Mouse (Mus musculus) liver, embryonic 13.5 days (tissue): ENCODE results near the gene C130032M10Rik. TPM values are rescaled to one million over a fixed set of nuclear protein-coding genes. Genes with fewer than 3 reads are reported as not detected.

Source experiments
- ATAC-seq: fragments of 200-750 bp; cut with Nextera tagmentation; 2 replicates; pipeline ENCODE4 v1.8.0; 2017; ENCODE audit warnings: low read depth, mild to moderate bottlenecking, moderate number of reproducible peaks, moderate library complexity
- DNase-seq: peaks from one replicate; pipeline ENCODE4 v3.0.0; 2022
- H3K27ac ChIP-seq: fragments of 300-500 bp; sonication (generic); 2 replicates; pipeline ENCODE4 v1.5.1; 2015; ENCODE audit warnings: moderate library complexity, mild to moderate bottlenecking, inconsistent platforms
- H3K27me3 ChIP-seq: fragments of 300-500 bp; sonication (generic); 2 replicates; pipeline ENCODE4 v1.6.1; 2015; ENCODE audit warnings: mild to moderate bottlenecking, inconsistent platforms
- H3K36me3 ChIP-seq: fragments of 300-500 bp; sonication (generic); 2 replicates; pipeline ENCODE4 v1.6.1; 2015; ENCODE audit warnings: mild to moderate bottlenecking, inconsistent platforms
- H3K4me1 ChIP-seq: fragments of 300-500 bp; sonication (generic); replicated peaks from 2 replicates; pipeline ENCODE4 v1.6.1; 2015; ENCODE audit warnings: inconsistent platforms
- H3K4me2 ChIP-seq: fragments of 300-500 bp; sonication (generic); 2 replicates; pipeline ENCODE4 v1.6.1; 2015; ENCODE audit warnings: inconsistent platforms, mild to moderate bottlenecking, moderate library complexity
- H3K4me3 ChIP-seq: fragments of 300-500 bp; sonication (generic); replicated peaks from 2 replicates; pipeline ENCODE4 v1.5.1; 2015; ENCODE audit warnings: mild to moderate bottlenecking, inconsistent platforms
- H3K9ac ChIP-seq: fragments of 300-500 bp; sonication (generic); 2 replicates; pipeline ENCODE4 v1.6.1; 2015; ENCODE audit warnings: mild to moderate bottlenecking, inconsistent platforms
- H3K9me3 ChIP-seq: fragments of 300-500 bp; sonication (generic); replicated peaks from 2 replicates; pipeline ENCODE4 v1.6.1; 2016; ENCODE audit warnings: inconsistent platforms
- WGBS: fragments of 180-500 bp; shearing (Covaris S2); methylation state at CpG from one replicate; pipeline ENCODE4 v1.1.7; 2015; ENCODE audit not compliant: insufficient replicate concordance; 5-methylcytosine and 5-hydroxymethylcytosine counted together
- polyA plus RNA-seq: library from polyadenylated mRNA; unstranded; fragments of >200 nt; fragmentation: Nextera tagmentation; extraction: Ambion mirVana; gene quantifications from 2 replicates; pipeline ENCODE4 v1.2.1, GENCODE M21; 2015

The C130032M10Rik gene
- polyA plus RNA-seq, 1 experiment from 2014 or later = not detected

DNA sequence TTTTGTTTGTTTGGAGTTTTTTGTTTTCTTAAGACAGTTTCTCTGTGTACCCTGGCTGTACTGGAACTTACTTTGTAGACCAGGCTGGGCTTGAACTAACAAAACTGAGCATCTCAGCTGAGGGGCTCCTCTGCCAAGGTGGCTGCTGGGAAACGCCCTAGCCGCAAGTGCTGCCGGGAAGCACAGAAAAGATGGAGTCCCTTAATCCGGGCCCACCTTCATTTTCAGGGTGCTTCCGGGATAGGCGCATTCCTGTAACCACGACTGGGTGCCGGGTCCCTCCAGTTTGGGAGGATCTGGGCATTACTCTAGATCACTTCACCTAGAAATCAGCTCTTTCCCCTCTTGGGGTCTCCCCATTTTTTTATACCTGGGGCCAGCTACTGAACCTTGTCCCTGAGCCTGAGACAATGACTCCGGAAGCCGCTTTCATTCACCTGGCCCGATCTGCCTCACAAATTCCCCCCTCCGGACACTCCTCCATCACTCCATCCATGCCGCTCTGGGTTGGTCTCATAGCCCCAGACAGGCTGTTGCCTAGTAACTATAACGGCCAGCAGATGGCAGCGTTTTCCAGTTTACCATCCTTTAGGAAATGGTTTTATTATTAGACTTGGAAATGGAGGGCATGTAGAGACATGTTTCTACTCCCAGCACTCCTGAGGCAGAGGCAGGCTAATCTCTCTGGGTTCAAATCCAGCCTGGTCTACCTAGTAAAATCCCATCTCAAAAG lies 15.5 kb upstream of the C130032M10Rik start:
- H3K4me2 ChIP-seq = no peak overlapping the region
- H3K27ac ChIP-seq = no peak overlapping the region
- no peaks in the 10 kb centered on the region for H3K27me3 ChIP-seq
- H3K36me3 ChIP-seq = no peaks in the 10 kb centered on the region
- peak; percentile 37; the same call in 1 of the 2 replicates for ATAC-seq
- H3K9me3 ChIP-seq = no peaks in the 10 kb centered on the region
- no peak overlapping the region for H3K4me3 ChIP-seq
- WGBS = 16% methylated on average over 15 of the region's 15 CpGs
- no peak overlapping the region for H3K9ac ChIP-seq
- H3K4me1 ChIP-seq = peaks cover 23% of the 10 kb centered on the region
- peak; percentile 36 for DNase-seq

DNA sequence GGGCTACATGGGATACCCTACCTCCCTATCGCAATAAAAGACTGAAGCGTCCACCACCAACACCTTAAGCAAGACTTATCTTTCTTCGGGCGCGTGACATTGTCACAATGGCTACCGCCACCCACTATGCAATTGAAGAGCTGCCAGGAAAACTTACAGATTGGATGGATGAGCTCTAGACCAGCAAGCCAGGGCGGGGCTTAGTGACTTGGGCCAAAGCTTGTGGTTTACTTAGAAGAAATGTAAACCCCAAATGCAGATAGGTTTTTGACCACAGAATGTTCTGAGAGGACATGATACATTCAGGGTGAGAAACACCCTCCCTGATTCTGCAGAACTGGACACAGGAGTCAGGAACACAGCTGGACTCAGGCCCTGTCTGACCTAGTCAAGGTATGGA lies 14.4 kb upstream of the C130032M10Rik start:
- no peak overlapping the region for H3K4me2 ChIP-seq
- 21% methylated on average over 7 of the region's 7 CpGs for WGBS
- peaks cover 23% of the 10 kb centered on the region for H3K4me1 ChIP-seq
- ATAC-seq = no peak
- no peaks in the 10 kb centered on the region for H3K27me3 ChIP-seq
- H3K36me3 ChIP-seq = no peaks in the 10 kb centered on the region
- H3K9ac ChIP-seq = no peak overlapping the region
- no peaks in the 10 kb centered on the region for H3K9me3 ChIP-seq
- H3K27ac ChIP-seq = no peak overlapping the region
- no peak overlapping the region for H3K4me3 ChIP-seq
- no peak for DNase-seq

DNA sequence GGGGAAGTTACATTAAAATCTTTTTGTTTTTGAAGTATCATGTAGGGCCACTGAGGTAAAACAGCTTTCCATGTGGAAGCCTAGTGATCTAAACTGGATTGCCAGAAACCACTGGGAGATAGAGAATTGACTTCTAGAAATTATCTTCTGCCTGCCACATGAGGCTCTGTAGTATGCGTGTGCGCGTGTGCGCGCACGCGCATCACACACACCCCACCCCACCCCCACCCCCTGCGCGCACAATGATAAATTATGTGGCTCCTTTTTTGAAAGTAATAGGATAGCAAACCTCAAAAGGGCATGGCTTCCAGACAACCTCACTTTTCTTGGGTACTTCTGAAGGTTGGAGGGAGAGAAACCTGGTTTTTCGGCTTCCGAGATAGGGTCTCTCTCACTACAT lies 13.6 kb upstream of the C130032M10Rik start:
- no peaks in the 10 kb centered on the region for H3K9me3 ChIP-seq
- no peak overlapping the region for H3K9ac ChIP-seq
- no peak overlapping the region for H3K27ac ChIP-seq
- no peak for DNase-seq
- H3K4me1 ChIP-seq = peaks cover 23% of the 10 kb centered on the region
- H3K36me3 ChIP-seq = no peaks in the 10 kb centered on the region
- no peaks in the 10 kb centered on the region for H3K27me3 ChIP-seq
- ATAC-seq = no peak
- WGBS = 64% methylated on average over 11 of the region's 11 CpGs
- no peak overlapping the region for H3K4me2 ChIP-seq
- no peak overlapping the region for H3K4me3 ChIP-seq

DNA sequence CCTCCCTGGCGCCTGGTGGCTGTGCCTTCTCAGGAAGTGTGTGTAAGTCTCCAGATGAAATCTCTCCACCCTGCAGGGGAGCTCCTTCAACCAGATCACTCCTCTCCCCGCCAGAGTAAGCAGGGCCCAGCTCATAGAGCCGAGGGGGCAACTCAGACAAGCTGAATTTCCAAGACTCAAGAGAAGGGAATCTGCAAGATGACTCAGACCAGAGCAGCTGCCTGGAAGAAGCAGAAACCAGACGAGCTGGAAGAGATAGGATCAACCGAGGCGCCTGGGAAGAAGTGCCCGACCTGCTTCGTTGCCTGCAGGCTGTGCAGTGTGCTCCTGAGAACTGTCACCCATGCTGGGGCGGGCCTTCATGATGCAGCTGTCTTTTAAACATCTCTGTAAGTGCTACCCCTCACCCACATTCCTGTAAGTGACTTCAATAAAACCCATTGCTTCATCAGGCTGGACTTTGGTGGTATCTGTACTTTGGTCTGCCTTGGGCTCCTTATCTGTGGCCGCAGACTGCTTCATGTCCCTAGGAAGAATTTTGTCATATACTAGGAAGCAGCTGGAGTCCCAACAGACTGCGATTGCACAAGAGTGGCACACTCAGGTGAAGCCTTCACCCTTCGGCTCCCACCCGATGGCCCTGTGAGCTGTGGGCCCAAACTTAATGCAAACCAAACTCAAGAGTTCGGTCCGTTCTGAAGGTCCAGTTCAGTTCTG lies 12.6 kb upstream of the C130032M10Rik start:
- DNase-seq (peak; percentile 37), ATAC-seq (peak; percentile 47)
- Histone ChIP-seq H3K27ac (no peak overlapping the region), H3K4me2 (peak overlapping the region; percentile 21; the same call in 1 of the 2 replicates), H3K27me3 (no peaks in the 10 kb centered on the region), H3K9ac (no peak overlapping the region), H3K36me3 (no peaks in the 10 kb centered on the region), H3K9me3 (no peaks in the 10 kb centered on the region), H3K4me1 (peaks cover 23% of the 10 kb centered on the region), H3K4me3 (no peak overlapping the region)
- WGBS = 14% methylated on average over 15 of the region's 15 CpGs

DNA sequence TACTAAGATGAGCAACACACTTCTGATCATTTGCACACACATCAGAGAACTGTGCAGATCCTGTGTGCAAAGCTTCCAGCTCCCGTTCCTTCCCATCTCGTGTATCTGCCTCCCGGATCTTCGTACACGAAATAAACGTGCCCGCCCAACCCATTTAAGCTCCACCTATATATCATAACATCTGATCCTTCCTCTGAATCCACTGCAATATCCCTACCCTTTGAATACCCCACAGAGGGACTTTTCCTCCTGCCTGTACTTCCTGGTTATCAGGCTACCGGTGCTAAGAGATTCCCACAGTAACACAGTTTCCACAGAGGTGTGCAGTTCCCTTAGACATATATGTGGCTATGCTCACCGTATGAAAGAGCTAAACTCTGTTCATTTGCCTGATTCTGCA lies 10.7 kb upstream of the C130032M10Rik start, which contains the start of gene Ccr4:
TSS of gene Ccr4 (minus strand) at position 101 of the 400 bp plus-strand sequence.
- no peak within 1 kb of the TSS for H3K4me3 ChIP-seq
- no peaks in the 10 kb centered on the region; the same call in 1 of the 2 replicates for H3K36me3 ChIP-seq
- H3K9me3 ChIP-seq = no peaks in the 10 kb centered on the region
- H3K9ac ChIP-seq = no peak within 1 kb of the TSS
- peaks cover 23% of the 10 kb centered on the region for H3K4me1 ChIP-seq
- no peak within 1 kb of the TSS for H3K4me2 ChIP-seq
- WGBS = 75% methylated on average over 9 of the region's 9 CpGs
- ATAC-seq = no peak
- H3K27ac ChIP-seq = no peak within 1 kb of the TSS
- DNase-seq = no peak
- H3K27me3 ChIP-seq = no peaks in the 10 kb centered on the region

DNA sequence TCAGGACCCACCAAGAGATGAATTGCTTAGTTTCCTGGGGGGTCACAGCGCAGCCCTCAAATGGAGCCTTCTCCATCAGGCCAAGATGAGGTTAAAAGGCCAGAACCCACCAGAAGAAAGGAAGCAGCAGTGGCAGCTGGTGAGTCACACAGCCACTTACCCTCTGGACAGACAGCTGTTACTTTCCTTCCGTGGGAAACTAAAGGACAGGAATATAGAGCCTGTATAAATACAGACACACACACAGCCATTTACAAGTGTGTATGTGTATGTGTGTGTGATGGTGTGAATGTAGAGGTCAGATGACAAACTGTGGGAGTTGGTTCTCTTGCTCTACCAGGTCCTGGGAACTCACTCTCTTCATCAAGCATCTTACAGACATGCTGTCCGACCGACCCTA lies 8.9 kb upstream of the C130032M10Rik start:
- no peak for DNase-seq
- Histone ChIP-seq H3K27ac (no peak overlapping the region), H3K36me3 (no peaks in the 10 kb centered on the region; the same call in 1 of the 2 replicates), H3K4me2 (no peak overlapping the region), H3K4me3 (no peak overlapping the region), H3K27me3 (no peaks in the 10 kb centered on the region), H3K9me3 (no peaks in the 10 kb centered on the region), H3K9ac (no peak overlapping the region), H3K4me1 (peaks cover 19% of the 10 kb centered on the region)
- no peak for ATAC-seq
- WGBS = 58% methylated on average over 4 of the region's 4 CpGs

DNA sequence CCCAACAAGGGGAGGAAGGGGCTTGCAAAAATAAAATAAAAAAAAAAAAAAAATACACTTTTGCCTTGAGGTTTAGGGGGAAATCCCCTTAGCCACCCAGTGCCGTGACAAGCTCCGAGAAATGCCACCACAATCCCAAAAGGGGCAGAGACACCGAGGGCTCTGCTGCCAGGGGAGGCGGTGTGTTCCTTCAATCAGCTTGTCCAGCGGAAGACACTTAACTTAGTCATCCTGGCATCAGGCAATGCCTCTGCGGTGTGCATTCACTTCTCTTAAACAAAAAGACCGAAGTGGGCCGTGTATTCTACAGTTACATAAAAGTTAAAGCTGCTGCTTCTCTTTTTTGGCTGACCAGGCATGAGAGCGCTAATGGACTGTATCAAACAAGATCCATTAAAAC lies 8.1 kb upstream of the C130032M10Rik start:
- Histone ChIP-seq H3K4me1 (peaks cover 10% of the 10 kb centered on the region), H3K4me3 (no peak overlapping the region), H3K4me2 (no peak overlapping the region), H3K27me3 (no peaks in the 10 kb centered on the region), H3K9ac (no peak overlapping the region), H3K36me3 (peaks cover 3% of the 10 kb centered on the region), H3K27ac (no peak overlapping the region), H3K9me3 (0 out of 2 replicates have a peak, but pooled peaks cover under 1% of the 10 kb centered on the region)
- DNase-seq = no peak
- ATAC-seq = no peak
- WGBS = 82% methylated on average over 9 of the region's 9 CpGs

DNA sequence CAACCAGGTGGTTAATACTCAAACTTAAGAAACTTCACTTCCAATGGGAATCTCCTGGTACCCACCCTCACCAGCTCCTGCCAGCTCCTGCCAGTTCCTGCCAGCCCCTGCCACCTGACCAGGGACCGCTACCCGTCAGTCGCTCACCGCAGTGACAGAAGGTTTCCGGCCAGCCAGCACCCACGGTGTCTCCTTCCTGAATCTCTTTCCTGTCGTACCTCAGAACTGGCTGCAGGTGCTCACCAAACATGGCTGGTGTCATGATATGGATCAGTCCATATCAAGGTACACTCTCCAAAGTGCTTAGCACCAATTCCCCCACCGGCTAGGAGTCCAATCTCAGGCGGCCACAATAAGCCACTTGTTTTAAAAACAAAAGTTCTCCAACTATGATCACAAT lies 5.7 kb upstream of the C130032M10Rik start:
- H3K4me2 ChIP-seq = no peak overlapping the region
- 72% methylated on average over 9 of the region's 9 CpGs for WGBS
- no peaks in the 10 kb centered on the region for H3K27me3 ChIP-seq
- H3K27ac ChIP-seq = no peak overlapping the region
- H3K4me1 ChIP-seq = no peaks in the 10 kb centered on the region
- no peak overlapping the region for H3K9ac ChIP-seq
- peaks cover 14% of the 10 kb centered on the region for H3K9me3 ChIP-seq
- peaks cover 20% of the 10 kb centered on the region for H3K36me3 ChIP-seq
- ATAC-seq = no peak
- DNase-seq = no peak
- no peak overlapping the region for H3K4me3 ChIP-seq

DNA sequence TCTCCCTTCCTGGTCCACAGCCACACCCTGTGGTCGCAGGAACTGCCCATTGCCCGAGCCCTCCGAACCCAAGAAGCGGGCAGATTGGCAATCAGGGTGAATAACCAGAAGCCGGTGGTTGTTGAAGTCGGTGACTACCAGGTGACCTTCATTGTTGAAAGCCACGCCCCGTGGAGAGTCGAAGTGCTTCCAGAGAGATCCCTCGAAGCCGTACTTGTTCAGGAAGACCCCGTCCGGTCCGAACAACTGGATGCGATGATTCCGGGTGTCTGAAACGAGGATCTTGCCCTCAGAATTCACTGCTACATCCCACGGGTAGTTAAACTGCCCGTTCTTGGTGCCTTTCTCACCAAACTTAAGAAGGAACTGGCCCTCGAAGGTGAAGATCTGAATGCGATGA lies 2.7 kb upstream of the C130032M10Rik start:
- no peak for ATAC-seq
- no peaks in the 10 kb centered on the region for H3K27me3 ChIP-seq
- WGBS = 87% methylated on average over 21 of the region's 21 CpGs
- no peak for DNase-seq
- no peak overlapping the region for H3K4me2 ChIP-seq
- H3K27ac ChIP-seq = no peak overlapping the region
- peaks cover 14% of the 10 kb centered on the region for H3K9me3 ChIP-seq
- peaks cover 20% of the 10 kb centered on the region for H3K36me3 ChIP-seq
- no peak overlapping the region for H3K4me3 ChIP-seq
- no peaks in the 10 kb centered on the region for H3K4me1 ChIP-seq
- no peak overlapping the region for H3K9ac ChIP-seq

DNA sequence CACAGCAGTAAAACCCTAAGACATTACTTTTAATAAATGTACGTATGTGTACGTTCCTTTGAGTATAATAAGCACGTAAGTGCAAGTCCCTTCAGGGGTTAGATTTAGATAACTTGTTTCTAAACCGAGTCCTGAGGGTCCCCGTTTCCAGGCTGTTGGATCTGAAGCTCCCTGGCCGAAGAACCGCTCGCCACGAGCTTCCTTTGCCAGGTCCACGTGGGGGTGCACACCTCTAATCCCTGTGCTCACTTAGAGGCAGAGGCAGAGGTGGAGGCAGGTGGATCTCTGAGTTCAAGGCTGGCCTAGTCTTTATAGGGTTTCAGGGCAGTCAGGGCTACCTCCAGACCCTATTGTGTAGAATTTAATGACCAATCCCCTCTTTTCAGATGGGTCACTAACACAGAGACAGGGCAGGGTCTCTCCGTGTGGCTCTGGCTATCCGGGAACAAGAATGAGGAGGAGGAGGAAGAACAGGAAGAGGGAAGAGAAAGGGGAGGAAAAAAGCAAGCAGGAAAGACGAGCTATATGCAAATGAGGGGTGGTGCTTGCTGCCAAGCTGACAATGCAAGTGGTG lies 2.5 kb downstream of the C130032M10Rik start:
- no peak overlapping the region for H3K4me3 ChIP-seq
- H3K27me3 ChIP-seq = no peaks in the 10 kb centered on the region
- H3K4me1 ChIP-seq = peaks cover 7% of the 10 kb centered on the region; the same call in 1 of the 2 replicates
- no peak overlapping the region for H3K4me2 ChIP-seq
- ATAC-seq (no peak), DNase-seq (no peak)
- peaks cover 8% of the 10 kb centered on the region for H3K9me3 ChIP-seq
- peaks cover 11% of the 10 kb centered on the region for H3K36me3 ChIP-seq
- WGBS = 67% methylated on average over 13 of the region's 13 CpGs
- no peak overlapping the region for H3K27ac ChIP-seq
- no peak overlapping the region for H3K9ac ChIP-seq

DNA sequence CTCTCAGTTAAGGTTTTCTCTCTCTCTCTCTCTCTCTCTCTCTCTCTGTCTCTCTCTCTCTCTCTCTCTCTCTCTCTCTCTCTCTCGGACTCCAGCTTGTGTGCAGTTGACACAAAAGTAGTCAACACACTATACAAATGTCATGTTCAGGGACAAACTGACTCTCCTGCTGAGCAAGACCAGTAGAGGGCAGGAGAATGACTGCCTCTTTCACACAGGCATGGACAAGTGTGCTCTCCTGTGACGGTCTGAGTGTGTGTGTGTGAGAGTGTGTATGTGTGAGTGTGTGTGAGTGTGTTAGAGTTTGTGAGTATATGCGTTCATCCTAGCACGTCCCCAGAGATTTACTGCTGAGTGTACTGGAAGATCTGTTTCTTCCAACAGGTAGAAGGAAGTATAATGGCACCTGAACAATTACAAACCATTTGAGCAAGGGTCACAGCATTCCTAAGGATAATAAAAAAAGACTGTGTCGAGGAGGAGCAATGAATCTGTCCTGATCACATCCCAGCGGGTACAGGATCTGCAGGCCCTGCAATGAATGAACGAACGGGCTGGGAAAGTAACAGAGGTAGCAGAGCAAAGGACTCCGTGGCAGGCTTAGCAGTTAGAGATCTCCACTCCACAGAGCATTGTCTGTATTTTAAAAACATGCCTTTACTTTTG lies 3.4 kb downstream of the C130032M10Rik start:
- H3K4me1 ChIP-seq = peaks cover 7% of the 10 kb centered on the region; the same call in 1 of the 2 replicates
- peaks cover 2% of the 10 kb centered on the region for H3K36me3 ChIP-seq
- no peak overlapping the region for H3K9ac ChIP-seq
- no peak overlapping the region for H3K27ac ChIP-seq
- WGBS = 55% methylated on average over 9 of the region's 9 CpGs
- no peak for ATAC-seq
- DNase-seq = no peak
- no peaks in the 10 kb centered on the region for H3K9me3 ChIP-seq
- no peaks in the 10 kb centered on the region for H3K27me3 ChIP-seq
- no peak overlapping the region for H3K4me2 ChIP-seq
- no peak overlapping the region for H3K4me3 ChIP-seq
